Mouse (Mus musculus) ES-E14 (cell line): ENCODE data around the gene Acot7.

Source experiments
- CHD2 ChIP-seq: IDR thresholded peaks from 2 replicates; pipeline ENCODE4 v1.6.1; 2014; ENCODE audit warnings: mild to moderate bottlenecking, low read depth, low read length, inconsistent platforms
- MAFK ChIP-seq: IDR thresholded peaks from 2 replicates; pipeline ENCODE4 v1.6.1; 2014; ENCODE audit warnings: mild to moderate bottlenecking, low read depth, low read length, inconsistent platforms; ENCODE audit not compliant: insufficient read depth
- ZC3H11A ChIP-seq: IDR thresholded peaks from 2 replicates; pipeline ENCODE4 v1.6.1; 2012; ENCODE audit warnings: low read depth, mild to moderate bottlenecking, inconsistent platforms, low read length, borderline replicate concordance

- TF ChIP-seq MAFK (no peak), ZC3H11A (no peak), CHD2 (no peak)
Measured at GRCm38 (mm10) chr4:152141521-152142135, 36.3 kb upstream of the Acot7 start.
